Mouse (Mus musculus) megakaryocyte progenitor cell, adult 5-6 weeks (primary cell): ENCODE measurements around the gene Map2. TPM values are rescaled to one million over a fixed set of nuclear protein-coding genes. Genes with fewer than 3 reads are reported as not detected.

Experiments
- ATAC-seq: replicated peaks from 2 replicates; pipeline ENCODE4 v1.8.0; 2016; ENCODE audit warnings: mild to moderate bottlenecking, moderate TSS enrichment, inconsistent platforms; ENCODE audit not compliant: poor library complexity
- total RNA-seq, 2 experiments: library from RNA; stranded (forward) in 1 of 2; stranded (reverse) in 1 of 2; fragments of 157-497, 149-512 nt in 1 of 2; fragments of 200-1000 nt in 1 of 2; gene quantifications; 2 replicates each; pipeline versions ENCODE4 v1.2.3 to v1.2.4; 2015 to 2017

The Map2 gene
- total RNA-seq, 2 experiments from 2014 or later = not detected

- ATAC-seq = no peak
These were observed 21.6 kb downstream of the Map2 start for GRCm38 (mm10) chr1:66196716-66197115.

GRCm38 (mm10) chr1:66205517-66205916 lies 30.4 kb downstream of the Map2 start:
- ATAC-seq = no peak

- no peak for ATAC-seq
These were observed 31.8 kb downstream of the Map2 start for GRCm38 (mm10) chr1:66206904-66207303.

GRCm38 (mm10) chr1:66211074-66211791 lies 36.2 kb downstream of the Map2 start:
- ATAC-seq = no peak

- no peak for ATAC-seq
These were observed 46.4 kb downstream of the Map2 start for GRCm38 (mm10) chr1:66221497-66221896.

GRCm38 (mm10) chr1:66223331-66223730 lies 48.3 kb downstream of the Map2 start:
- ATAC-seq = no peak

- ATAC-seq = no peak
These were observed 51.6 kb downstream of the Map2 start for GRCm38 (mm10) chr1:66226372-66227368.

- ATAC-seq = peak; percentile 61
These were observed 53.1 kb downstream of the Map2 start for GRCm38 (mm10) chr1:66228205-66228604.

- peak; percentile 57 for ATAC-seq
These were observed 55.3 kb downstream of the Map2 start for GRCm38 (mm10) chr1:66230345-66230744.

GRCm38 (mm10) chr1:66231963-66232362 lies 56.9 kb downstream of the Map2 start:
- peak; percentile 69 for ATAC-seq

- no peak for ATAC-seq
These were observed 69.8 kb downstream of the Map2 start for GRCm38 (mm10) chr1:66244910-66245309.

- no peak for ATAC-seq
These were observed 76.7 kb downstream of the Map2 start for GRCm38 (mm10) chr1:66251649-66252332.

- ATAC-seq = no peak
These were observed 77.3 kb downstream of the Map2 start for GRCm38 (mm10) chr1:66252333-66252724.

GRCm38 (mm10) chr1:66263220-66263619 lies 88.1 kb downstream of the Map2 start:
- ATAC-seq = no peak

GRCm38 (mm10) chr1:66266231-66266924 lies 91.3 kb downstream of the Map2 start:
- no peak for ATAC-seq

GRCm38 (mm10) chr1:66277663-66278062 lies 102.6 kb downstream of the Map2 start:
- no peak for ATAC-seq

GRCm38 (mm10) chr1:66279222-66280009 lies 104.3 kb downstream of the Map2 start:
- peak; percentile 96 for ATAC-seq

- ATAC-seq = no peak
These were observed 105.1 kb downstream of the Map2 start for GRCm38 (mm10) chr1:66280152-66280551.

GRCm38 (mm10) chr1:66282447-66282846 lies 107.4 kb downstream of the Map2 start:
- no peak for ATAC-seq

- no peak for ATAC-seq
These were observed 113.9 kb downstream of the Map2 start for GRCm38 (mm10) chr1:66288987-66289386.
